Mouse (Mus musculus) cerebellum, adult 9-11 months (tissue): ENCODE measurements around the gene Tinf2.

Experiments used
- DNase-seq: peaks from one replicate; pipeline ENCODE4 v3.0.0; 2022

Gene Tinf2

GRCm38 (mm10) chr14:55702761-55703160 lies 21.1 kb upstream of the Tinf2 start:
- DNase-seq, result no peak

DNA sequence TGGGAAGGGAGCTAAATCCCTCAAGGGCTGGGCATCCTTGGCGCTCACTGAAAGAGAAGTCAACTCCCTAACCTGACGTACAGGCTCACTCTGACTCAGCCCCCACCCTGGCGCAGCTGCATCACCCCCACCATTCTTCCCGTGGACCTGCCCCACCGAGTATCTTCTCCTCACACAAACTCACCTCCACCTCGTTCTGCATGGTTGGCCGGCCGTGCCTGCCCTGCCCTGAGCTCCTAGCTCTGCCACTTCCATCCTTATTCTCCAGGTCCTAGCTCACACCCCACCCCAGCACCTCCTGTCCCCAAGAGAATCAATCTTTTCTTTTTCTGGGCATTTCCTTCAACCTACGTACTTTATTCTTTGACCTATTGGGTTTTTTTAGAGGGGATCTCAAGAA lies 19.5 kb upstream of the Tinf2 start:
- no peak for DNase-seq

- DNase-seq, result no peak
Observed at GRCm38 (mm10) chr14:55697226-55697625, 15.6 kb upstream of the Tinf2 start.

GRCm38 (mm10) chr14:55689433-55689832 lies 7.8 kb upstream of the Tinf2 start:
- DNase-seq, result no peak

GRCm38 (mm10) chr14:55682118-55682493 lies 486 bp upstream of the Tinf2 start:
- DNase-seq, result no peak

DNA sequence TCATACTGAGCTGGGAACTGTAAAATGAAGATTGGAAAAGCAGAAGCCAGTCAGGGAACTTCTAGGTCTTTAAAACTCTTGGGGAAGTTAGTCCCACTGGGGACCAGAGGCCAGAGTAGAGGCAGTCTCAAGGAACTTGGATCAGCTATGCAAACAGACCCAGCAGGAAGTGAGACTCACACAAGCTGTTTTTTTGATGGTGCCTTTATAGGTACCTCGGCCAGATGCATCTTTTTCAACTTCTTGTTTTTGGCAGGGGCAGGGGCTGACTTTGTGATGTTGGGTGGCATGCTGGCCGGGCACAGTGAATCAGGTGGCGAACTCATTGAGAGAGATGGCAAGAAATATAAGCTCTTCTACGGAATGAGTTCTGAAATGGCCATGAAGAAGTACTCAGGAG lies 4.0 kb downstream of the Tinf2 start:
- no peak for DNase-seq

DNA sequence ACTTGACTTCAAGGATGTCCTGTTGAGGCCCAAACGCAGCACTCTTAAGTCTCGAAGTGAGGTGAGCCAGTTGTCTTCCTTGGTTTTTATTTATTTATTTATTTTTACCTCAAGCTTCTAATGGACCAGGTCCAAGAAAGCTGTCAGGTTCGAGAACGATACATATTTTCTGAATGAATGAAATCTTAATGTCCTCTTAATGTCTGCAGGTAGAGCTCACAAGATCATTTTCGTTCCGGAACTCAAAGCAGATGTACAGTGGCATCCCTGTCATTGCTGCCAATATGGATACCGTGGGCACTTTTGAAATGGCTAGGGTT lies 8.9 kb downstream of the Tinf2 start:
- DNase-seq, result no peak

- DNase-seq, result peak; percentile 93
Observed at GRCm38 (mm10) chr14:55671833-55672740, 9.5 kb downstream of the Tinf2 start, which contains the start of the genes Gmpr2 and Nedd8. Gmpr2 (plus strand) TSS chr14:55671941. Nedd8 (minus strand) TSS chr14:55672124.

- no peak for DNase-seq
Observed at GRCm38 (mm10) chr14:55671486-55671832, 10.2 kb downstream of the Tinf2 start.

- no peak for DNase-seq
Observed at GRCm38 (mm10) chr14:55660636-55661035, 21.0 kb downstream of the Tinf2 start.

GRCm38 (mm10) chr14:55659960-55660573 lies 21.6 kb downstream of the Tinf2 start, which contains the start of gene Mdp1:
Mdp1 (minus strand) TSS chr14:55660508.
- peak; percentile 78 for DNase-seq

DNA sequence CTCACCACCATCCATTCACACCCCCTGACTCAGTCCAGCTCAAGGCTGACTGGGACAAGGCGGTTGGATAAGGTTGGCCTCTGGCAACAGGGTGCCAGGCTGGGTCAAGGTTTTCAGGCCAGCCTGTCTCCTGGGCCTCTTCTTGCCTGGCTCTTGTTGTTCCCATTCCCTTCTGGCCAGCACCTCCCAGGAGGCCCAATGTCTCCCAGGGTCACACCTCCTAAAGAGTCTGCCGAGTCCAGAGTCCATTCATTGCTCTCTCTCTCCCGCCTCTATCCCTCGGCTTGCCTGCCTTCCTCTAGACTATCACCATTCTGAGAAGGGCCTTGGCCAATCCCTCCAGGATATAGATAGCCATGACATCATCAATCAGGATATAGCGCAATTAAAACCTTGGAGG lies 23.6 kb downstream of the Tinf2 start:
- DNase-seq, result no peak

GRCm38 (mm10) chr14:55656935-55657334 lies 24.7 kb downstream of the Tinf2 start:
- DNase-seq, result no peak

DNA sequence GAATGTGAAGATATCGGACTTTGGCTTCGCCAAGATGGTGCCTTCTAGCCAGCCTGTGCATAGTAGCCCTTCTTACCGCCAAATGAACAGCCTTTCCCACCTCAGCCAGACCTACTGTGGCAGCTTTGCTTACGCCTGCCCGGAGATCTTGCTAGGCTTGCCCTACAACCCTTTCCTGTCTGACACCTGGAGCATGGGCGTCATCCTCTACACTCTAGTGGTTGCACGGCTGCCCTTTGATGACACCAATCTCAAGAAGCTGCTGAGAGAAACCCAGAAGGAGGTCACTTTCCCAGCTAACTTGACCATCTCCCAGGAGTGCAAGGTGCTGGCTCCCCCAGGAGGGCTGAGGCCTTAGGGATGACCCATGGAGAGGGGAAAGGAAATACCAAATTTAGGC lies 30.1 kb downstream of the Tinf2 start:
- DNase-seq, result no peak

DNA sequence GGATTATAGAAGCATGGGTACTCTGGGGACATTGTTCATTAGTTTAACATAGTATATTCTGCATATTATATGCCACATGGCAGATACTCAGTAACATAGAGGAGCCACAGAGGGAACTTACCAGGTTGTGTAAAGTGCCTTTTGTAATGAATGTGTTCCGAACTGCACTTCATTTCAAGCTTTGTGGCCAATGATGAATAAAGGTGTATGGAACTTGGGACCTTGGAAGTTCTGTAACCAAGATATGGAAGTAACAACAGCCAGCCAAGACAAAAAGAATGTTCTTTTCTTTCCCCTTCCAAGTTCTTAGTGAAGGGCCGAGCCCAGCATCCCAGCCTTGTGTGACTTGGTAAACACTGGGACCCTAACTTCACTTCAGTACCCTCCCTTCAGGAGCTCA lies 31.7 kb downstream of the Tinf2 start, which contains the start of gene Tssk4:
TSS of gene Tssk4 (plus strand) at position 301 of the 400 bp plus-strand sequence.
- no peak for DNase-seq

DNA sequence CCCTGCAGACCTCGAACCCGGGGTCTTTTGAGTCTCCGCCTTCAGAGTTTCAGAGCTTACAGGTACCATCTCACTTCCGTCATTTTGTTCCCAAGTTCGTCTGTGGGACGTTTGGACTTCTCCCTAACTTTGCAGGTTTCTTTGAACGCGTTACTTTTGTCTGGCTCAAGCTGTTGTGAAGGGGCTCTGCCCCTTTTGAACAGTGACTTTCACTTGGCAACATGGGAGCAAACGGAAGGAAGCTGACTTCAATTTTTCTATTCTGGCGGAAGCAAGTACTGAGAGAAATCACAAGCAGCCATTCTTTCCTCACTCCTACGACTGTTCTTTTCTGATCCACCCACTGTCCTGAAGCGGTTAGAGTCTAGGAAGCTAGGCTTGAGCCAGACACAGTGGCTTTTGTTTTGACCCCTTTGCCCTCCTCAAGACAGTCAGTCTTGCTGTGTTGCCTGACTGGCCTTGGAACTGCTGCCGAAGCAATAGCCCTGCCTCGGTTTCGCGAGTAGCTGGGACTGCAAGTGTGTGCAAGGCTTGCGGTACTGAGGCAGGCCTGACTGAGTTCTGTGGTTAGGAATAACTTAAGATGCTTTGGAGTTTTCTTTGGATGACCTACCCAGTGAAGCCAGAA lies 37.2 kb downstream of the Tinf2 start:
- DNase-seq, result no peak

- DNase-seq, result peak; percentile 89
Observed at GRCm38 (mm10) chr14:55643060-55643907, 38.3 kb downstream of the Tinf2 start, which contains the start of gene Tm9sf1. Tm9sf1 (minus strand) TSS chr14:55643806.

DNA sequence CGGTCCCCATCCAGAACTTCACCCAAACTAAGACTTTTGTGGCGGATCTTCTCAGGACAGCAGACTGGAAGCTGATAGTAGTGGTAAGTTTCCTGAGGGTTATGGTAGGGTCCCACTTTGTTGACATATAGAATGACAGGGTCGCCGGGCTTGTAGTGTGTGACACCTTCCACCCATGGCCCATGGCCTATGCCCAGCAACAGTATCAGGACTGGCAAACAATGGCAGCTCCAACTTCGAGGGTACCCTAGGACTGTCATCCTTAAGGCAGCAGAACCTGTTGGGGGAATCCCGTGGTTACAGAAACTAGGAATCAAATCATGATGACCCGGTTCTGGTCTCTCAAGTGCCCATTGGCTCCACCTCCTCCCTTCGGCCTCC lies 39.0 kb downstream of the Tinf2 start:
- DNase-seq, result no peak

GRCm38 (mm10) chr14:55641291-55641690 lies 40.3 kb downstream of the Tinf2 start:
- no peak for DNase-seq

DNA sequence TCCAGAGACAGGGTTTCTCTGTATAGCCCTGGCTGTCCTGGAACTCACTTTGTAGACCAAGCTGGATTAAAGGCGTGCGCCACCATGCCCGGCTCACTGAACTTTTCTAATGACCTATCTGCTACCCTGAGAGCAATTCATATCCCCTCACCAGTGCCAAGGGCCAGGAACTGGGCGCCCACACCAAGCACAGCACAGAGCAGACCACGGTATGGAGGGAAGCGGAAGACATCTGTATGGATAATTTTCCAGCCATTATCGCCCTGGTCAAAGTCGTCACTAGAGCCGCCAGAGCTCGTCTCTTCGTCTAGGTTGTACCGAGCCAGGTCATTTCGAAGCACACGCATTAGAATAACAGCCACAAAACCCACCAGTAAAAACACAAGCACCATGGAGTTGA lies 40.8 kb downstream of the Tinf2 start:
- DNase-seq, result no peak

DNA sequence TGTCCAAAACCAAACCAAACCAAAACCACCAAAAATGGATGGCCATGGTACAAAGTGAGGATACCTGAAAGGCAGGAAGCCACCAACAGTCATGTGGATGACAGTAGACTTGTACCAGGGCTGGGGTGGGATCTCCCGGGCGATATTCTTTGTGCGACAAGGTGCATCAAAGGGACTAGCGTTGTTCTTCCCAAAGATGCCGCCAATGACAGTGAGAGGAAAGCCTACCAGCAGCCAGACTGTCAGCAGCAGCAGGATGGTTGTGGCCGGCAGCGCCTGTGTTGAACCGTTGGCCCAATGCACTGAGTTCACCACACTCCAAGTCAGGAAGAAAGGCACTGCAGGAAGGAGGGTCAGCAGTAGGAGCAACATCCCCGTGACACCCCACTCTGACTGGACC lies 43.8 kb downstream of the Tinf2 start, which contains the start of gene Gm49378:
TSS of gene Gm49378 (minus strand) at position 101 of the 400 bp plus-strand sequence.
- DNase-seq, result no peak

DNA sequence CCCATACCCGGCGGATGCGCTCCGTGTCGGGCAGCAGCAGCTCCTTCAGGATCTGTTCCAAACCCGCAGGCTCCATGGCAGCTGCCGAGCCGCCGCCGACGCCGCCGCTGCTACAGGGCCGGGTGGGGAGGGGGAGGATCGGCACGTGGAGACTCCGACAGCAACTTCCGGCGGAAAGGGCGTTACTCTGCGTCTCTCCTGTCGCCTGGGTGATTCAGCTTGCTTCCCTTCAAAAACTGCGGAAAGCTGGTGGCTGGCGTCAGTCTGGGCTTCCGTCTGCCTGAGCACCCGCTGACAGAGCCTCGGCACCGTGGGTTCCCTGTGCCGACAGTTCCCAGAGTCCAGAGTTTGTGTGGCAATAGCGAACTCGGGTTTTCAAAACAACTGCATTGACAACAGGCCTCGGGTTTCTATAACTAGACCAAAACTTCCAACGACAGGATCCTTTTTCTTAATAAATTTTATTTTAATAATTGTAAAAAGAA lies 46.1 kb downstream of the Tinf2 start, which contains the start of gene Ipo4:
TSS of gene Ipo4 (minus strand) at position 435 of the 485 bp plus-strand sequence.
- peak; percentile 84 for DNase-seq
